Mouse (Mus musculus): ENCODE measurements around the gene St6galnac1. TPM values are rescaled to one million over a fixed set of nuclear protein-coding genes. Genes with fewer than 3 reads are reported as not detected.

St6galnac1 gene
- polyA plus RNA-seq, 1 experiment, result 0.69 TPM

DNA sequence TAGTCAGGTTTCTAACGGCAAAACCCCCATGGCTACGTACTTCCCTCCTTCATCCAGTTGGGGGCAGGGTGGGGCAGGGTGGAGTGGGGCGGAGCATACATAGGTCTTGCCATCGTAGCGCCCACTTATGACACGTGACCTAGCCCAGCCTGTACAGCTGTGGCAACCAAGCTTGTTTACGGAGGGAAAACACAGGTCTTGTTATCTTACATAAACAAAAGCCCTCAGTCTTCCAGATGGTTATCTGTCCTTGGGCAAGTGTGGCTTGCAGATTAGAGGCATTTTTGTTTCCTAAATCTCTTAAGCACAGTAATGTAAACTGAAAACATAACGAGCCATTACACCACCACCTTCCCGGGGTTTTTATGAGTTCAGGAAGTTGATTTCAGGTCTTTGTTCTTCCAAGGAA lies 7.4 kb upstream of the St6galnac1 start:
- Histone ChIP-seq H3K36me3 (ENCODE audit: control insufficient read depth, insufficient read depth, low read length) (no peaks in the 10 kb centered on the region), H3K4me1 (ENCODE audit: control insufficient read depth, insufficient read depth, low read length) (no peaks in the 10 kb centered on the region), H3K4me3 (ENCODE audit: insufficient read depth, low read depth, low read length) (no peak overlapping the region), H3K27me3 (replicated peaks; ENCODE audit: control insufficient read depth, insufficient read depth, low read length) (no peaks in the 10 kb centered on the region), H3K27ac (ENCODE audit: insufficient read depth, low read depth, low read length) (no peak overlapping the region)
- WGBS, result 61% methylated on average over 9 of the region's 9 CpGs
- no peak for TF ChIP-seq CTCF (conservative IDR thresholded peaks at IDR 0.05; ENCODE audit: insufficient read depth, insufficient read length, low read depth, low read length)
- no peak for TF ChIP-seq POLR2A (IDR thresholded peaks at IDR 0.05; ENCODE audit: low read depth, low read length)
- no peak for DNase-seq

DNA sequence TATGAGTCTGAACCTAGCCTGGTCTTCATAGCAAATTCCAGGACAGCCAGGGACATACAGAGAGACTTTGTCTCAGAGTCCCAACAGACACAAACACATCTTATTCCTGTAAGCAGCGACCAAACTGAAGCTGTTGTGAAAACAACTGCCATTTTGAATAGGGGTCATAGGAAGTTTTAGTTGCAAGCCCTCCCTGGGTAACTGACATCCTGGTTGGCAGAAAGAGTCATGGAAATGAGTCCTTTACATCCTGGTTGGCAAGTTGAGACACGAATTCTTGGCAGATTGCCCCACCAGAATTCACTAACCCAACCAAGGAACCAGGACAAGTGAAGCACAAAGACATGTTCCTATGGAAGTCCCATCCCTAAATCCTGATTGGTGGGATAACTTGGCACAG lies 2.1 kb downstream of the St6galnac1 start:
- Histone ChIP-seq H3K4me1 (ENCODE audit: control insufficient read depth, insufficient read depth, low read length) (no peaks in the 10 kb centered on the region), H3K27me3 (replicated peaks; ENCODE audit: control insufficient read depth, insufficient read depth, low read length) (no peaks in the 10 kb centered on the region), H3K36me3 (ENCODE audit: control insufficient read depth, insufficient read depth, low read length) (no peaks in the 10 kb centered on the region), H3K27ac (ENCODE audit: insufficient read depth, low read depth, low read length) (no peak overlapping the region), H3K4me3 (ENCODE audit: insufficient read depth, low read depth, low read length) (no peak overlapping the region)
- TF ChIP-seq CTCF (conservative IDR thresholded peaks at IDR 0.05; ENCODE audit: insufficient read depth, insufficient read length, low read depth, low read length) (no peak), POLR2A (IDR thresholded peaks at IDR 0.05; ENCODE audit: low read depth, low read length) (no peak)
- 41% methylated on average over 2 of the region's 2 CpGs for WGBS
- DNase-seq, result no peak

DNA sequence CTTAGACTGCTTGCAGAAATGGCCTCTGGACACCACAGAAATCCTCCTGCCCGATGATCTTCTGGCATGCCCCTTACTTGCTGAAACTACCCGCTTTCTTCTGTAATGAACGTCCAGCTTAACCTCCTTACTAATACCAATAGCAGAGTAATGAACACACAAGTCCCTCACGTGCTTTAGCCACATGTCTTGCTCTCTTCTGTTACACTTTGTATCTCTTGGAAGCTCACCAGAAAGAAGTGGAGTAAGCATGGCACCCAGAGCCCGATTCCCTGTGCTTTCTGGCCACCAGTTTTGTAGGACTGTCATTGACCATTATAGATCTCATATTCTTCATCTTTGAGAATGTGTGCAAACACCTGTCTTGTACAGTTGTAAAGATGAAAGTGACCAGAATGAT lies 5.4 kb downstream of the St6galnac1 start:
- no peak overlapping the region for H3K4me3 ChIP-seq (ENCODE audit: insufficient read depth, low read depth, low read length)
- H3K27ac ChIP-seq (ENCODE audit: insufficient read depth, low read depth, low read length), result no peak overlapping the region
- no peaks in the 10 kb centered on the region for H3K4me1 ChIP-seq (ENCODE audit: control insufficient read depth, insufficient read depth, low read length)
- H3K27me3 ChIP-seq (replicated peaks; ENCODE audit: control insufficient read depth, insufficient read depth, low read length), result no peaks in the 10 kb centered on the region
- TF ChIP-seq CTCF (conservative IDR thresholded peaks at IDR 0.05; ENCODE audit: insufficient read depth, insufficient read length, low read depth, low read length), result no peak
- H3K36me3 ChIP-seq (ENCODE audit: control insufficient read depth, insufficient read depth, low read length), result no peaks in the 10 kb centered on the region
- 83% methylated on average over 5 of the region's 5 CpGs for WGBS
- no peak for DNase-seq

DNA sequence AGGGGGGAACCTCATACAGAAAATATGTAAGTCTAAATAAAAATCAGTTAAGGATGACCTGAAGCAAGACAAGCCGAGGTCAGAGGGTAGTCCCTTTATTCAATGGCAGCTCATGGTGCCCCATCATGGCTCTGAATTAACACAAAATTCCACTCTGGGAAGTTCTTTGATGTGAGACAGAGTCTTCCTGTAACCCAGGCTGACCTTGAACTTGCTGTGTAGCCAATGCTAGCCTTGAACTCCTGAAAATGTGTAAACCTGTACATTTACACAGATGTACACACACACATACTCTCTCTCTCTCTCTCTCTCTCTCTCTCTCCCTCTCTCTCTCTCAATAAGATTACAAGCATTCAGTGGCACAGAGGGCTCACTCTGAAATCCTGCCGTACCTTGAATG lies 10.4 kb downstream of the St6galnac1 start:
- no peaks in the 10 kb centered on the region; the same call in 1 of the 2 replicates for H3K27me3 ChIP-seq (replicated peaks; ENCODE audit: control insufficient read depth, insufficient read depth, low read length)
- H3K27ac ChIP-seq (ENCODE audit: insufficient read depth, low read depth, low read length), result no peak overlapping the region
- TF ChIP-seq POLR2A (IDR thresholded peaks at IDR 0.05; ENCODE audit: low read depth, low read length) (no peak), CTCF (conservative IDR thresholded peaks at IDR 0.05; ENCODE audit: insufficient read depth, insufficient read length, low read depth, low read length) (no peak)
- no peak overlapping the region for H3K4me3 ChIP-seq (ENCODE audit: insufficient read depth, low read depth, low read length)
- H3K36me3 ChIP-seq (ENCODE audit: control insufficient read depth, insufficient read depth, low read length), result no peaks in the 10 kb centered on the region
- no peaks in the 10 kb centered on the region for H3K4me1 ChIP-seq (ENCODE audit: control insufficient read depth, insufficient read depth, low read length)
- WGBS, result 86% methylated on average over 2 of the region's 2 CpGs
- no peak for DNase-seq

DNA sequence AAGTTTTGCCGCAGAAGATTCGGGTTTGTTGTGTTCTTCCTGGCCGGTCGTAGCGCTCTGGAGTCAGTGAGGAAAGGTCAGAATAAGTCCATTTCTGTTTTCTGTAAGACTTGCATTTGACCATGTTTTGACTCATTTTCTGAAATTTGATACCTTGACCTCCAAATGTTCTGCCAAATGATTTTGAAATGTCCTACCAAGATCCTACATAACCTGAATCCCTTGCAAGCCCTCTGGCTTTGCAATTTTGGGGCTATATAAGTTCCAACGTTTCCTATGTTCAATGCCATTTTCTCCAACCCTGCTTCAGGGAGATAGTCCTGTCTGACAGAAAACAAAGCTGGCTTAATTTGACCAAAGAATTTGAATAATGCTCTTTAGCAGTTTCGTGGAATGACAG lies 11.0 kb downstream of the St6galnac1 start:
- DNase-seq, result no peak
- H3K4me1 ChIP-seq (ENCODE audit: control insufficient read depth, insufficient read depth, low read length), result no peaks in the 10 kb centered on the region
- no peak for TF ChIP-seq POLR2A (IDR thresholded peaks at IDR 0.05; ENCODE audit: low read depth, low read length)
- no peak for TF ChIP-seq CTCF (conservative IDR thresholded peaks at IDR 0.05; ENCODE audit: insufficient read depth, insufficient read length, low read depth, low read length)
- no peaks in the 10 kb centered on the region for H3K36me3 ChIP-seq (ENCODE audit: control insufficient read depth, insufficient read depth, low read length)
- H3K4me3 ChIP-seq (ENCODE audit: insufficient read depth, low read depth, low read length), result no peak overlapping the region
- 89% methylated on average over 7 of the region's 7 CpGs for WGBS
- H3K27ac ChIP-seq (ENCODE audit: insufficient read depth, low read depth, low read length), result no peak overlapping the region
- H3K27me3 ChIP-seq (replicated peaks; ENCODE audit: control insufficient read depth, insufficient read depth, low read length), result no peaks in the 10 kb centered on the region; the same call in 1 of the 2 replicates

DNA sequence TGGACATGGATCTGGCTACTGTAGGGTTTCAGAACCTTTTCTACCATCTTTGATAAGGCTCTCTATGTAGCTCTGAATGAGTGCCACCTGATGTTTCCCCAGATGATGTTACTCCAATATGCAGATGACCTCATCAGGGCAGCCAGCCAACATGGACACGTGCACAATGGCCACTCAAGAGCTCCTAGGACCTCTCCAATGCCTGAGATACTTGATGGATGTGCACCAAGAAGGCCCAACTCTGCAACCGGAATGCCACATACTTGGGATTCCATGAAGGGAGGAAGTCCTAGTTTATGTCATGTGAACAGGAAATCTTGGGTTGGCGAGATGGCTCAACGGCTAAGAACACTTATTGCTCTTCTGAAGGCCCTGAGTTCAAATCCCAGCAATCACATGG lies 20.1 kb downstream of the St6galnac1 start:
- Histone ChIP-seq H3K27ac (ENCODE audit: insufficient read depth, low read depth, low read length) (no peak overlapping the region), H3K4me1 (ENCODE audit: control insufficient read depth, insufficient read depth, low read length) (no peaks in the 10 kb centered on the region), H3K4me3 (ENCODE audit: insufficient read depth, low read depth, low read length) (no peak overlapping the region), H3K36me3 (ENCODE audit: control insufficient read depth, insufficient read depth, low read length) (no peaks in the 10 kb centered on the region), H3K27me3 (replicated peaks; ENCODE audit: control insufficient read depth, insufficient read depth, low read length) (no peaks in the 10 kb centered on the region)
- DNase-seq, result peak; percentile 11
- TF ChIP-seq CTCF (conservative IDR thresholded peaks at IDR 0.05; ENCODE audit: insufficient read depth, insufficient read length, low read depth, low read length) (no peak), POLR2A (IDR thresholded peaks at IDR 0.05; ENCODE audit: low read depth, low read length) (no peak)
- 69% methylated on average over 4 of the region's 4 CpGs for WGBS

DNA sequence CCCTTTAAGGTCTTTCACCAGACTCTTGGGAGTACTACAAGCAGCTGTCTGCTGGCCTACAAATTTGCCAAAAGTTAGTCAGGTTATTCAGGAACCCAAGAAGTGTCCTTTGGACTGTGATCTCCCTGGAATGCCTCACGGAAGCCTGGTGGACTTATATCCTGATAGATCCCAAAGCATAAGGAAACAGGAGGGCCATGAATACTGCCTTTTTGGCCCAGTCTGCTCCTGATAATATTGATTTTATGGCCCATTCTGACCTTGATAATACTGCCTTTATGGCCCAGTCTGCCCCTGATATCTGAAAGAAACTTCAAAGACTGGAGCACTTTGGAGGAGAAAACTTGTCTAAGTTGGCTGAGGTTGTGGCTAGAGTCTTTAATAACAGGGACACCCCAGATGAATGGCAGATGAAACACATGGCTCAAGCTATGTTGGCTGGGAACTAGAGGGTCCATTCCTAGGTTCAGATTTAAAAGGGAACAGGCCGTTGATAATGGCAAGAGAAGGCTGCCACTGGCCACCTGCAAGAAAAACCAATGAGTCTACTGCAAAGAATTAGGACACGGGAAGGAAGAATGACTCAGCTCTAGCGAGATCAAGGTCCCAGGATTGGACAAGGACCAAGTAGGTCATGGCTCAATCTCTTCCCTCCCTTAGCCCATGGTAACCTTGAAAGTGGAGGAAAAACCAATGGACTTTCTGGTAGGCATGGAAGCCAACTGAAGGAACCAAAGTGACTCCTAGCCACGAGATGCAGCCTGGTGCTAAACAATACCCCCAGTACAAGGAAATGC lies 21.4 kb downstream of the St6galnac1 start:
- H3K36me3 ChIP-seq (ENCODE audit: control insufficient read depth, insufficient read depth, low read length), result no peaks in the 10 kb centered on the region
- TF ChIP-seq POLR2A (IDR thresholded peaks at IDR 0.05; ENCODE audit: low read depth, low read length) (no peak), CTCF (conservative IDR thresholded peaks at IDR 0.05; ENCODE audit: insufficient read depth, insufficient read length, low read depth, low read length) (no peak)
- no peak overlapping the region for H3K27ac ChIP-seq (ENCODE audit: insufficient read depth, low read depth, low read length)
- H3K4me1 ChIP-seq (ENCODE audit: control insufficient read depth, insufficient read depth, low read length), result no peaks in the 10 kb centered on the region
- WGBS, result 48% methylated on average over 5 of the region's 5 CpGs
- H3K4me3 ChIP-seq (ENCODE audit: insufficient read depth, low read depth, low read length), result no peak overlapping the region
- DNase-seq, result peak; percentile 68
- H3K27me3 ChIP-seq (replicated peaks; ENCODE audit: control insufficient read depth, insufficient read depth, low read length), result no peaks in the 10 kb centered on the region

All from kidney, adult 2 months (tissue).